Mouse (Mus musculus) liver, embryonic 15.5 days (tissue): ENCODE measurements around the gene Gpr55. TPM values are rescaled to one million over a fixed set of nuclear protein-coding genes. Genes with fewer than 3 reads are reported as not detected.

Source experiments
- ATAC-seq: fragments of 200-750 bp; cut with Nextera tagmentation; 2 replicates; pipeline ENCODE4 v1.8.0; 2017; ENCODE audit warnings: moderate number of reproducible peaks, mild to moderate bottlenecking, moderate library complexity; ENCODE audit not compliant: insufficient read depth
- H3K27ac ChIP-seq: fragments of 300-500 bp; sonication (generic); replicated peaks from 2 replicates; pipeline ENCODE4 v1.5.1; 2015; ENCODE audit warnings: mild to moderate bottlenecking, inconsistent platforms
- H3K27me3 ChIP-seq: fragments of 300-500 bp; sonication (generic); 2 replicates; pipeline ENCODE4 v1.6.1; 2015; ENCODE audit warnings: mild to moderate bottlenecking, inconsistent platforms
- H3K36me3 ChIP-seq: fragments of 300-500 bp; sonication (generic); replicated peaks from 2 replicates; pipeline ENCODE4 v1.6.1; 2015; ENCODE audit warnings: moderate library complexity, mild to moderate bottlenecking, inconsistent platforms
- H3K4me1 ChIP-seq: fragments of 300-500 bp; sonication (generic); replicated peaks from 2 replicates; pipeline ENCODE4 v1.6.1; 2015; ENCODE audit warnings: inconsistent platforms
- H3K4me2 ChIP-seq: fragments of 300-500 bp; sonication (generic); 2 replicates; pipeline ENCODE4 v1.6.1; 2015; ENCODE audit warnings: moderate library complexity, mild to moderate bottlenecking, inconsistent platforms
- H3K4me3 ChIP-seq: fragments of 300-500 bp; sonication (generic); replicated peaks from 2 replicates; pipeline ENCODE4 v1.5.1; 2015; ENCODE audit warnings: mild to moderate bottlenecking, inconsistent platforms
- H3K9ac ChIP-seq: fragments of 300-500 bp; sonication (generic); 2 replicates; pipeline ENCODE4 v1.6.1; 2015; ENCODE audit warnings: moderate library complexity, mild to moderate bottlenecking, inconsistent platforms
- H3K9me3 ChIP-seq: fragments of 300-500 bp; sonication (generic); replicated peaks from 2 replicates; pipeline ENCODE4 v1.6.1; 2016; ENCODE audit warnings: inconsistent platforms
- WGBS: fragments of 180-500 bp; shearing (Covaris S2); methylation state at CpG from one replicate; pipeline ENCODE4 v1.1.7; 2015; ENCODE audit warnings: mixed read lengths; ENCODE audit not compliant: insufficient replicate concordance; 5-methylcytosine and 5-hydroxymethylcytosine counted together
- polyA plus RNA-seq: library from polyadenylated mRNA; unstranded; fragments of >200 nt; fragmentation: Nextera tagmentation; extraction: Ambion mirVana; gene quantifications from 2 replicates; pipeline ENCODE4 v1.2.1, GENCODE M21; 2015

Gene Gpr55
- polyA plus RNA-seq, 1 experiment from 2014 or later, result 0.02 TPM

DNA sequence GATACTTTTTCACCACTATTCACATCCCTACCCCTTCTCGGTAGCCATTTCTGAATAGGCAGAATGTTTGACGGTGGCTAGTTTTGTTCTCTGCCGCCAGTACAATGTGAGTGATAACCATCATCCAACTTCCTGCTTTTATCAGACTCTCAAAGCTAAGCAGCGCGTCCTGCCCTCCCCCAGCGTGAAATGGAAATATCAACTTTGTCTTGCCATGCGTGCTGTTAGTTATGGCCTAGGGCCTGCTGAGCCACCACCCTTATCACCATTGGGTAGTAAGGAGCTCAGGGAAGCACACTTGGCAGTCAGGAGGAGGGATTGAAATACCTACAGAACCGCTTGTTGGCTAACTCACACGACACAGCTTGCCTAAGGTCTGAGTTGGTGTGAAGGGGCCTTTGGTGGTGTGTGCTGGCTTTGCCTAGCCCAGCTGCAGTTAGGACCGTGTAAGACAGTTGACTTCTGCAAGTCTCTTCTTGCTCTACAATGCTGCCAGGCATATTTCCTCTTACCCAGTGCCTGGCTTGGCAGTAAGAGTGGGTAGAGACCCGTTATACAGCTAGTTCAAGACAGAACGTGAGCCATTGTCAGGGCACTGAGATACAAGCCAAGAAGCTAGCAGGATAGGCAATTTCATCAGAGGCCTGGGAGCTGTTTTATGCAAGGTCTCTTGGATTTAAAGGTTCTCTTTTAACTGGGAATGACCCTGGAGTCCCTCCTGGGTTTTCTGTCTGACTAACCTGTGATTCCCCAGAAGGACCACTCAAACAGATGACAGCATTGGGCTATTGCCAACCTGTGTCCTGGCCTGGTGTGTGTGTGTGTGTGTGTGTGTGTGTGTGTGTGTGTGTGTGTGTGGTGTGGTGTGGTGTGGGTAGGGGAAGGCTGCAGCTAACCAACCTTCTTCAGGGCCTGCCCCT is 63.8 kb downstream of the Gpr55 start:
- no peaks in the 10 kb centered on the region for H3K9me3 ChIP-seq
- H3K36me3 ChIP-seq, result no peaks in the 10 kb centered on the region
- H3K27ac ChIP-seq, result no peak overlapping the region
- no peak for ATAC-seq
- WGBS, result 23% methylated on average over 12 of the region's 12 CpGs
- H3K9ac ChIP-seq, result no peak overlapping the region
- no peaks in the 10 kb centered on the region for H3K27me3 ChIP-seq
- H3K4me1 ChIP-seq, result peaks cover 75% of the 10 kb centered on the region
- no peak overlapping the region for H3K4me3 ChIP-seq
- H3K4me2 ChIP-seq, result peak overlapping the region; percentile 90

DNA sequence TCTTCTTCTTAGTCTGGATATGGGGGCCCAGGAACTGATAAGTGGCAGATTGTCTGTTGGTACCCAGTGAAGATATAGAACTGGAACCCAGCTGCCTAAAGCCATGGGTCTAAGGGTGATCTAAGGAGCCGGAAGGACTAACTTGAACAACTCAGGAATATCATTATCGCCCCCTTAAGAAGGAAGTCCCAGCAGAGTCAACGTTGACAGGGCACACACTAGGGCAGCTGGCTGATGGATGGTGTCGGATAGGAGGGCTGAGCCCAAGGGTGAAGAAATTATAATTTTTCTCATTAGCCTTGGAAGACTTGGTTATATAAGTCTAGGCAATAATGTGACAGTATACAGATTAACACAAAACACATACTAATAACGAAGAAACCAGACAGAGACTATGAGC is 64.7 kb downstream of the Gpr55 start:
- Histone ChIP-seq H3K27me3 (no peaks in the 10 kb centered on the region), H3K4me1 (peaks cover 66% of the 10 kb centered on the region), H3K4me3 (0 out of 2 replicates have a peak overlapping the region, but pooled peaks have one; percentile 71), H3K9ac (no peak overlapping the region), H3K27ac (no peak overlapping the region), H3K4me2 (peak overlapping the region; percentile 90), H3K36me3 (no peaks in the 10 kb centered on the region), H3K9me3 (no peaks in the 10 kb centered on the region)
- WGBS, result 60% methylated on average over 5 of the region's 5 CpGs
- no peak for ATAC-seq

DNA sequence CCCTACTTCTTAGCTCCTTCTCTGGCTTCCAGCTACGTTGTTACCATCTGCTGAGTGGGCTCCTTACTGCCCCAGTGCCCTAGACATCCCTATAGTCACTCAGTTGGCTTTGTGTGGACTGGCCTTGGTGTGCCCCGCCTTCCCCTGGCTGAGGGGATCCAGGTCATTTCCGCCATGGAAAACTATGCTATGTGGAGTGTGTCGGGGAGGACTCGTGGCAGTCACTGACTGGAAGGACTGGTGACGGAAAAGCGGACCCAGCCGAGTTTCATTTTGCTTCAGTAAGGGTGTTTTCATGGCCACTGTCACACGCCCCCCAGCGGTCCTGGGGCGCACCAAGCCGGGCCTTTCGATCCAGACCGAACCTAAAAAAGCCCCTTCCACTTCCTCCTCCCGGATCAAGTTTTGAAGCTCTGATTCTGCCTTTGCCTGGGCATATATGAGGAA is 65.4 kb downstream of the Gpr55 start:
- H3K4me3 ChIP-seq, result peak overlapping the region; percentile 71
- peak overlapping the region; percentile 90 for H3K4me2 ChIP-seq
- 3% methylated on average over 15 of the region's 15 CpGs for WGBS
- H3K36me3 ChIP-seq, result no peaks in the 10 kb centered on the region
- H3K27me3 ChIP-seq, result no peaks in the 10 kb centered on the region
- H3K27ac ChIP-seq, result peak overlapping the region; percentile 3; the same call in 1 of the 2 replicates
- peaks cover 59% of the 10 kb centered on the region for H3K4me1 ChIP-seq
- no peaks in the 10 kb centered on the region for H3K9me3 ChIP-seq
- peak overlapping the region; percentile 49 for H3K9ac ChIP-seq
- peak; percentile 51 for ATAC-seq

DNA sequence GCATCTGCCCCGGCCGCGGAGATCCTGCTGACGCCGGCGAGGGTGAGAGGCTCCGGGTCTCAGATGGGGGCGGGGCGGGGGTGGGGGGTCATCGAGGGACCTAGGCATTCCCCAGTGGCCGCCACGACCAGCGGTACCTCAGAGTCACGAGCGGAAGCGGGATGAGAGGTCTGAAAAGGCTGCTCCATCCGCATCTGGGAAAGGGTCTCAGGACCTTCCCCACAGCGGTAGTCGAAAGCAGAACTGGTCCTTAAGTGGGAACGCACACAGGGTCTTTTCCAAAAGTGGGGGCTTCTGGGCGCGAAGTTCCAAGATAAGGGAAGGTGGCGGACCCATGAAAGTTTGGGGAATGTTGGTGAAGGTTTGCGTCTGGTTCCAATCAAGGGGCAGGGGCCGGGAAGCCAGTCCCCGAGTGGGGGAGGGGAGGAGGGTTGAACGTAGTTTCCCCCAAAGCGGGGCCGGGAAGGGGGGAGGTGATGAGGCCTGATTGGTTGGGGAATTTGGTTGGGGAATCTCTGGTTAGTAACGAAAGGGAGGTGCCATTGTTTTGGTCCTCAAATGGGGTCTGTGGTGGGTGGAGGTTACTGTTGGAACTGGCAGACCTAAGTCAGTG is 66.0 kb downstream of the Gpr55 start:
- peaks cover 54% of the 10 kb centered on the region for H3K4me1 ChIP-seq
- H3K9me3 ChIP-seq, result no peaks in the 10 kb centered on the region
- peak overlapping the region; percentile 71 for H3K4me3 ChIP-seq
- peak overlapping the region; percentile 35; the same call in 1 of the 2 replicates for H3K27ac ChIP-seq
- H3K4me2 ChIP-seq, result peak overlapping the region; percentile 90
- WGBS, result 2% methylated on average over 30 of the region's 30 CpGs
- ATAC-seq, result peak; percentile 22
- H3K27me3 ChIP-seq, result no peaks in the 10 kb centered on the region
- H3K36me3 ChIP-seq, result no peaks in the 10 kb centered on the region
- H3K9ac ChIP-seq, result peak overlapping the region; percentile 49

DNA sequence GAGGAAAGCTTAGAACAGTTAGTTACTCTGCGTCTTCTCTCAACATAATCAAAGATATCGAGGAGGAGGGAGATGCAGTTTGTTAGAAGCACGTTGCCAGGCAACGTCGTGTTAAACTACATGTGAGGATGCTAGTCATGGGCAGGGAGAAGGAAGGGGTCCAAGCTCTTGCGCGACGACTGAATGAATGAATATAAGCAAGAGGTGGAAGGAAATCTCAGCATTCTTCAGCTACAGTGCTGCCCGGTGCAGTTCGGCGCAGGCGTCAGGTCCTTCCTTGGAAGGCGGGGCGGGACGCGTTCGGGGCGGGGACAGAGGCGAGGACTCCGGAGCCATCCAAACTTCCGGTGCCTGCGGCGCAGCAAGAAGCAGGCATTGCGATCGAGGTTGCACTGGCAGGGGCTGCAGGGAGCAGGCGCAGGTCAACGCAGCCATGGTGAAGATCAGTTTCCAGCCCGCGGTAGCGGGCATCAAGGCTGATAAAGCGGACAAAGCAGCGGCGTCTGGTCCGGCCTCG is 66.5 kb downstream of the Gpr55 start, which contains the start of gene Itm2c:
TSS of gene Itm2c (plus strand) at position 51 of the 517 bp plus-strand sequence.
- peak within 1 kb of the TSS; percentile 35; the same call in 1 of the 2 replicates for H3K27ac ChIP-seq
- H3K4me1 ChIP-seq, result peaks cover 49% of the 10 kb centered on the region

More for the DNA sequence above, 66.5 kb downstream of the Gpr55 start, which contains the start of gene Itm2c:
- H3K4me3 ChIP-seq, result peak within 1 kb of the TSS; percentile 71
- peak within 1 kb of the TSS; percentile 90 for H3K4me2 ChIP-seq
- peak; percentile 56 for ATAC-seq
- H3K9ac ChIP-seq, result peak within 1 kb of the TSS; percentile 49
- 2% methylated on average over 35 of the region's 35 CpGs for WGBS
- H3K36me3 ChIP-seq, result no peaks in the 10 kb centered on the region
- H3K27me3 ChIP-seq, result no peaks in the 10 kb centered on the region
- no peaks in the 10 kb centered on the region for H3K9me3 ChIP-seq

Other genes starting within 250 kb of the Gpr55 start
- gene A630001G21Rik, start 182.4 kb downstream of the Gpr55 start, polyA plus RNA-seq, result 1.9 and 2.8 TPM in 2 replicates
- 11.2 and 12.1 TPM in 2 replicates for gene Cab39, start 167.6 kb downstream of the Gpr55 start, polyA plus RNA-seq
- 48.9 and 59.6 TPM in 2 replicates for gene Itm2c, start 66.7 kb downstream of the Gpr55 start, polyA plus RNA-seq
- not detected in 2 replicates for gene 4933407L21Rik, start 32.5 kb downstream of the Gpr55 start, polyA plus RNA-seq
- gene Spata3, start 55.8 kb upstream of the Gpr55 start, polyA plus RNA-seq, result 0.24 and 0.26 TPM in 2 replicates
- 24.0 and 28.1 TPM in 2 replicates for gene 2810459M11Rik, start 84.9 kb upstream of the Gpr55 start, polyA plus RNA-seq
- 88.6 and 90.5 TPM in 2 replicates for gene Psmd1, start 103.4 kb upstream of the Gpr55 start, polyA plus RNA-seq
- 0.07 and 0.15 TPM in 2 replicates for gene Htr2b, start 151.0 kb upstream of the Gpr55 start, polyA plus RNA-seq
- not detected in 2 replicates for gene Gm21972, start 172.6 kb upstream of the Gpr55 start, polyA plus RNA-seq
- gene Armc9, start 193.8 kb upstream of the Gpr55 start, polyA plus RNA-seq, result 8.9 and 9.3 TPM in 2 replicates